Mouse (Mus musculus) retina, postnatal 7 days (tissue): ENCODE measurements around the gene Cstf1.
A peak's percentile ranks its signal among the peaks of the same experiment; 100 is the strongest.

ENCODE experiments used
- DNase-seq: peaks from one replicate; pipeline ENCODE4 v3.0.0-alpha.2; 2012; ENCODE audit warnings: low read depth, low spot score

The Cstf1 gene

DNA sequence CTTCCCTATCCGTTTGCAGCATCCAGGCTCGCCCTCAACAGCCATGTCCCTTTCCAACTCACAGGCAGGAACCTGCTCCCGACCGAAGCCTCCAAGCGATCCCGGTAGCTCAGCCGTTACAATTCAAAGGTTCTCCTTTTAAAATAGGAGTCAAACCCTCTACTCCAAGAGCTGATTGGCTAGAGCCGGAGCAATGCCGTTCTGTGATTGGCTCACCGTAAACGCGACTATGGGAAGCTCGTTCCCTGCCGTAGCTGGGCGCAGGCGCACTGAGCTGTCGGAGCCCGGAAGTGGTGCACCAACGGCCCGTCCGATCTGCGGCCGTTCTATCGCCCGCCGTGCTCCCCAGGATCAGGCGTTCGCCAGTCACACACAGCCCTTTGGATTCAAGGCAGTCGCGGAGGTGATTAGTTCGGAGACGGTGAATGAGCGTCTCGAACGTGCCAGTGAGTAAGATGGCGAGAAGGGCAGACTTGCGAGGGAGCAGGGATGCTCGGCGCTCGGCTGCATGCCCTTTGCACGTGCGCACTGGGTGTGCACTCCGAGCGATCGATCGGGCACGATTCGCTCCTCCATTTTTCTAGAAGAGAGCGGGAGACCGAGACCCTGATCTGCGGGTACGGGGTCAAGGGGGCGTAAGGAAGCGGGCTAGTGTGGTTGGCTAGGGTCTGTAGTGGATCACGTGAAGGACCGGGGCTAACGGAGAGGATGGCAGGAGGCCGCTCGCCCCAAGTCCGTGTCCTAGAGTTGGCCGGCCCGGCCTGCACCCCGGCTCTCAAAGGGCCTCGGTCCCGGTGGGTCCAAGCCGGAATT lies at the start of gene Cstf1, which contains the start of gene Aurka:
Gene Cstf1 (plus strand): TSS at position 271 of the 813 bp plus-strand sequence.
Gene Aurka (minus strand): TSS at position 125 of the 813 bp plus-strand sequence.
- peak; percentile 91 for DNase-seq

DNA sequence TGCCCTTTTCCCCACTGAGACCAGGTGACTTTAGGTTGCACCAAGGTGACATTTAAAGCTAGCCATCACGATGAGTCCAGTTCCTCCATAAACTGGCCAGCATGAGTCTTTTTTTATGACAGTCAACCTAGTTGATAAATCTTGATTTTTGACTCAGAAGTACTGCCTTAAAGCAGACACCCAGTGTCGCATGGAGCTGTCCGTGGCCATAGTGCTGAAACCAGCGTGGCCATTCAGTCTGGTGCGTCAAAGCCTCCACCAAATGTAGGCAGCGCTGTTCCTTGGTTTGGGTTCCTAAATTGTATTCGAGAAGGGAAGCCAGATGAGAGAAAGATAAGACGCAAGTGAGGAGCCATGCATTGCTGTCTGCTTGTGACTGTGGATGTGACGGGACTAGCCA lies 49.6 kb upstream of the Cstf1 start:
- DNase-seq: no peak

DNA sequence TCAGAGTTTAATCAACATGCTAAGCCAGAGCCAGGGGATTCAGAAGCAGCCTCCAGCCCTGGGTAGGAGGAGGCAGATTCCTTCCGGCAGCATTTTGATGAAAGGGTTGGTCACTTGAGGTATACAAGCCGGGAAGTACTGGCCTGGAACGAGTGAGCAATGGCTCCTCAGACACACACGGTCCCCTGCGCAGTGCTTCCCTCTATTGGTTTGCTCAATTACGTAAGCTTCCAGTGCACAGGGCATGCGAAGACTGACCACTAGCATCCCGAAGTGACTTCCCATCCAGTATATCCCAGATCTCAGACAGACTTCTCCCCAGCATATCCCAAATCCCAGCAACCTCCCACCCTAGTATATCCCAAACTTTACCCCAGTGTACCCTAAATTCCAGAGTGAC lies 42.2 kb upstream of the Cstf1 start:
- no peak for DNase-seq

GRCm38 (mm10) chr2:172329179-172329578 lies 41.3 kb upstream of the Cstf1 start:
- peak; percentile 55 for DNase-seq

DNA sequence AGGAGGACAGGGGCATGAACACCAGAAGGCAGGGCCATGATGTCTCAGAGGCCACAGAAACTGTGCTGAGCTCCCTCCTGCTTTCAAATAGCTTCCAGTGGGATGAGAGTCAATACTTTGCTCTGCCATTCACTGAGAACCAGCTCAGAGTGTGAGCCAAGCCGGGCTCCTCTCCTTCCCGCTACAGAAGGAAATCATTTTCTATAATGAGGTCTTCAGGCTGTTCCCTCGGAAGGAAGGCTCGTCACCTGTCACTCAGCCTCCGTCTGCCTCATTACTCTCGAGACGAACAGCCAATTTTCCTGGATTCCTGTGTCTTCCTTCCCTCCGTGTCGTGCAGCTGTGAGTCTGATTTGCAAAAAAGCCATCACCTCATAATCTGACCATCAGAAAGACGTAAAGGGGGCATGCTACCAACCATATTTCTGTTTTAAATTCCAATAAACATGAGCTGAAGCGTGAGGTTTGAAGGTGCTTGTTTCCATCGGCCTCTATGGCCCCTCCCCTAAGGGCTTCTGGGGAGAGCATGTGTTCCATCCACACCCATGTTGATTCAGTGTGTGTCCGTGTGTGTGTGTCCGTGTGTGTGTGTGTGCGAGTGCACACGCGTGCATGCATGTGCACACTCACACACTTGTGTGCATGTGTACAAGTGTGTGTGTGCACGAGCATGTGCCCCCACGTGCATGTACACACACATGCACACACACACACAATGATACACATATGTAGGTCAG lies 32.1 kb upstream of the Cstf1 start:
- no peak for DNase-seq

- DNase-seq: no peak
Observed at GRCm38 (mm10) chr2:172340936-172341335, 29.5 kb upstream of the Cstf1 start.

DNA sequence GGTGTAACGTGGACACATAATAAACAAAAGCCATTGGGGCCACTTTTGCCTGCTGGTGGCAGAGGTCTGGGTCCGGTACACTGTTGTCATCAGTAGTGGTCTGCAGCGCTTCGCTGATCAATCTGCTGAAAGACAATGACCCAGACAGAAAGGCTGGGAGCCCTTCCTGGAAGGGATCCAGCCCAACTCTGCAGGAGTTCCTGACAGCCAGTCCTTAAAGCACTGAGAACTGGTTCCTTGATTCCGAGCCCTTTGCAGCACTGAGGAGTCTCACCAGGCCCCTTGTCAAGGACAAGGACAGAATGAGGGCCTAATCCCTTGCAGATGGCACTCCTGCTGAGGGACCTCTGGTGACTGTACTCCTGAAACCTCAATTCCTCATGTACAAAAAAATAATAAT lies 28.9 kb upstream of the Cstf1 start:
- no peak for DNase-seq

DNA sequence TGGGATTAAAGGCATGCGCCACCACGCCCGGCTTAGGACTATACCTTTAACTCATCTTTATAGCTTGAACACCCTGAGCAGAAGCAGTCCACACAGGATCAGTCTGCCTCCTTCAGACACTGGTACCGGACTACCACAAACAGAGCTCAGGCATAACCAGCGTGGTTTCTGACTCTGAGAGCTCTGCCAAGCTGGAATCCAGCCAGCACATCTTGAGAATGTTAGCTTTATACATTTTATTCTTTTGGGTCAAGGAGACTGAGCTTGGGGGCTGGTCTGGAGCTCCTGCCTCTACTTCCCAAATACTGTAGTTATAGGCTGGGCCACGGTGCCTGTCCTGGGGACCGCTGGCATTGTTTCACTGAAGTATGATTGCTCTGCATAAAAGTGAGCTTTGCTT lies 26.7 kb upstream of the Cstf1 start:
- DNase-seq: no peak

DNA sequence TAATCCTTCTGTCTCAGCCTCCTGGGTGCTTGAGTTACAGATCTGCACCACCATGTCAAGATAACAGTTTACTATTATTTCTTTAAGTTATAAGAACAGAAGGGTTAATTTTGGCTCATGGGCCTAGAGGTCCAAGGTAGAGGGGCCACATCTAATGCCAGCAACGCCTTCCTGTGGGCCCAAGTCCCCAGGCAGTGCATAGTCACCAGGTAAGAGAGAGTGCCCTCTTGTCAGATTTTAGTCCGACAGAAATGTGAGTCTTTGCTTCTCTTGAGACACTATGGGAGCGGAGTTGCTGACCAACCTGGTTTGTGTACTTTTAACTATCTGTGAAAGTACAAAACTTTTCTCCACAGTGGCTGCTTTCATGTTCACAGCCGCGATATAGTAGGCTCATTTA lies 25.8 kb upstream of the Cstf1 start:
- DNase-seq: no peak

DNA sequence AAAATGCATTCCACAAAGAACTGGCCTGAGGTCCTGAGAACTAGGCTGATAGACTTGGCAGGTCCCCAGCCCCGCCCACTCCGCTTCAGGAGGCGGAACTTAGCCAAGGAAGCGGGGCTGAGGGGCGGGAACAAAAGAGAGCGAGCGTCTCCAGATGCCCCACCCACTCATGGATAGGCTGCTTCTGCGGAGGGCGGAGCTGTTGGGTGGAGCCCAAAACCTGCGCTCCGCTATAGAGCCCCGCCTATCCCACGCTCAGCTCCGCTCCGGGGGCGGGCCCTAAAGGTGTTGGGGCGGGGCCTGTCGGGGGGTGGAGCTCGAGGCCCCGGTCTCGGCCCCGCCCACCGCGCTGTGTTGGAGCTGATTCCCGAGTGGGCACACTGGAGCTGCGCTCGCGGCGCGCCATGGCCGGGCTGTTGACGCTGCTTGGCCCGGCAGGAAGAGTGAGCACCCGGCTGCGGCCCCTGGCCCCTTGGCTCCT lies 25.2 kb upstream of the Cstf1 start, which contains the start of gene Fam210b:
Gene Fam210b (plus strand): TSS at position 308 of the 481 bp plus-strand sequence.
- DNase-seq: peak; percentile 96

DNA sequence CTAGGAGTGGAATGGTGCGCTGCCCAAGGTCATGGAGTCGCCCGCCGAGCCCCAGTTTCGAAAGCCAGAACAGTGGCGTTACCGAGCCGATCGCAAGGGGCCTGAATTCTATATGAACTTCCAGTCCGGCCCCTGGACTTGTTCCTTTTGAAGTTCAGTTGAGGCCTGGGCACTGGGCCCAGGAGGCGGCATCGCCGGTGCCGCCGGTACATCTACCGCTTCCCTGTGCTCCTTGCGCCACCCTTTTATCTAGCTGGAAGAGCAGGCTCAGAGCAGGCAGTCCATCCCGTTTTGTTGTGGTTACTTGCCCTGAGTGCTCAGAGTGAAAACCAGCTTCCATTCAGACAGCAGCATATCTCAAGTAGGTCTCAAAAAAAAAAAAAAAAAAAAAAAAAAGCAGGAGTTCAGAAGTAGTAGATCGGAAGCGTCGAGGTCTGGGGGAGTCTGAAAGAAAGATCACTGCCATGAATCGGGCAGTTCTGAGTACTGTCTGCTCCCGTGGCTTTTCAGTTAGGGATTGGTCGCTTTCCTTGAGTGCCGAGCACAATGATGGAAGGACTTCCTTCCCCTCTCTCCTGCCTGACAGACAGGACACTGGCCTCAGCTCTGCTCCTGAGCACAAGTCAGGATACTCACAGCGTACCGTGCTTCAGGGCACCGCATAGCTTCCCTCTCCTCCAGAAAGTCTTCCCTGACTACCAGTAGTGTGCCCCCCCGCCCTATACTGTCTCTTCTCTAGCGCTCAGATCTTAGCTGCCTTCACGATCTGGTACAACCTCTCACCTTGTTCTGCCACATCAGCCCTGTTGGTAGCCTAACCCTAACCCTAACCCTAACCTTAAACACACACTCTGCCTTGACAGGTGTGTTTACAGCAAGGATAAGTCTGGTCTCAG lies 24.2 kb upstream of the Cstf1 start:
- DNase-seq: no peak

GRCm38 (mm10) chr2:172346933-172347611 lies 23.4 kb upstream of the Cstf1 start:
- DNase-seq: no peak

DNA sequence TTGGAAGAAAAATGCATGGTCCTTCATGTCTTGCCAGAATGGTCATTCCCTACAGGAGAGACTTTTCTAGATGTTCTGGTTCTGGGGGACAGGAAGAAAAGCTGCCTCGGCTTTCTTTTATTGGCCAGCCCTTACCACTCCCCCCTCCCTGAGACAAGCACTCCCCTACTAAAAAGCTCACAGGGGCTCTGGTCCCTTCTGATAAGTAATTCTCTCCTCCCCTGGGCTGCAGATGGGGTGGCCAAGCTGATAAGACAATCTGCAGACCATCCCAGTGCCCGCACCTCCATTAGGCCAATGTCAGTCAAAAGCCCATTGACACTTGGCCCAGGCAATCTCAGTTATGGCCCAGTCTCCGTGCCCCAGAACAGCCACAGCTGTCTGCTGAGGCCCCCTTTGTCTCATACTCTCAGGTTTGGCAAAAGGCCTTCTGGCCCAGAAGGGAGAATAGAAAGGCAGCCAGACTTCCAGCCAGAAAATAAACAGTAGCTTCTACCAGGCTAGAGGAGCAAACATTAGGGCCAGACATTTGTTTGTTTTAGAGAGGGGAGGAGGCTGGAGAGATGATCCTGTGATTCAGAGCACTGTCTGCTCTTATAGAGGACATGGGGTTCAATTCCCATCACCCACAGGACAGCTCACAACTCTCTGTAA lies 22.1 kb upstream of the Cstf1 start:
- DNase-seq: no peak

GRCm38 (mm10) chr2:172349776-172350175 lies 20.7 kb upstream of the Cstf1 start:
- no peak for DNase-seq

- no peak for DNase-seq
Observed at GRCm38 (mm10) chr2:172350773-172351172, 19.7 kb upstream of the Cstf1 start.

DNA sequence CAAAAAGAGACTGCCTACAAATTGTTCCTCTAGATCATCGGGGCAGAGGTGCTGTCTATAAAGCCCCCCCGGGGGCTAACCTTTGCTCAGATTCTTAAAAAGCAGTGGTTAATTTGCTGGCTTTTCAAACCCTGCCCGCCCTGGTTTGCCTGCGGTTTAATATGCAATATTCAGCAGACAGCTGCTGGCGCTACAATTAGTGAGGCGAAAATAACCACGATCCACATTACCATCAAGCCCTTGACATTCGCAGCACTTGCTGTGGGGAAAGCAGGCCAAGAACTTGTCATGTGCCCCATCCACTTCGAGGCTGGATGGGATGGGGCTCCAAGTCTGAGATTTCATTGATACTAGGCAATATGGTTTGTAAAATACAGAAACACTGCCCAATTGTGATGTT lies 17.3 kb upstream of the Cstf1 start:
- DNase-seq: no peak

GRCm38 (mm10) chr2:172354761-172355160 lies 15.7 kb upstream of the Cstf1 start:
- DNase-seq: no peak

GRCm38 (mm10) chr2:172355833-172356232 lies 14.6 kb upstream of the Cstf1 start:
- no peak for DNase-seq

- DNase-seq: no peak
Observed at GRCm38 (mm10) chr2:172363176-172363575, 7.3 kb upstream of the Cstf1 start.

GRCm38 (mm10) chr2:172371258-172371657 lies 777 bp downstream of the Cstf1 start:
- no peak for DNase-seq

DNA sequence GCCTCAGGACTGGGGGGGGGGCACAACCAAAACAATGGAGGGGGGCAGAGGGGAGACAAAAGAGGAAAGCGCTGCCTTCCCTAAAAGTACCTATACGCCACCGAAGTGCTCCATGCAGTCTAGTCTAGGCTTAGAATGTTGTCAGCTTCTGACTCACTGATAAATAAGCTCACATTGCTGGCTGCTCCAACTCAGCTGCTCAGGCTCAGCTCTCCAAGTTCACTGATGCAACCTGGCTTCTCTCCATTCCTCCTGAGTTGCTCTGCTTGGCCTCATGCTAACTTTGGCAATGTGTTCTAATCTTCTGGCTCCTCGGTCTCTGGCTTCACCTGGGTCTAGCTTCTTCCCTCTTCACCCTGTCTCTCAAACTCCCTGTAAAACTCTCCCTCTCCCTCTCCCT lies 6.1 kb downstream of the Cstf1 start:
- DNase-seq: no peak
